ENCODE assay signal across 13 mouse cellular contexts in genomic region chr5:32608516-32608915, GRCm38 (mm10). TPM values are rescaled to one million over a fixed set of nuclear protein-coding genes. Genes with fewer than 3 reads are reported as not detected.
A peak's percentile ranks its signal among the peaks of the same experiment; 100 is the strongest.
DNase-seq lines count a peak whose midpoint lies in the region; ATAC-seq and TF ChIP-seq lines count a peak whose summit lies in the region.
"Had no signal": no experiment of that assay in that cellular context is flagged by ENCODE, and none has a peak within 500 bp of the region (broad histone marks: within the 10 kb centered on the region; RNA-seq: fewer than 3 reads in every experiment).

No protein-coding gene starts in this region.

- TF ChIP-seq CTCF in heart, postnatal 0 days (IDR thresholded peaks at IDR 0.05; ENCODE audit: low read depth), result no peak
- TF ChIP-seq CTCF in liver, adult 2 months (IDR thresholded peaks at IDR 0.05; ENCODE audit: low read depth, low read length), result no peak

- no peak overlapping the region for H3K4me3 ChIP-seq in heart, postnatal 0 days (ENCODE audit: low read depth, low read length)
- no peak overlapping the region for H3K4me3 ChIP-seq in liver, adult 2 months (ENCODE audit: insufficient read depth, low read depth, low read length)
- no peak overlapping the region for H3K4me3 ChIP-seq in liver, embryonic 12.5 days
- H3K4me3 ChIP-seq: neural tube, embryonic 15.5 days had no signal

- DNase-seq in adrenal gland, postnatal 14 days, result peak; percentile 21
- DNase-seq in adrenal gland, adult 8-10 months, result no peak
- DNase-seq in heart, postnatal 0 days (ENCODE audit: low spot score), result no peak
- no peak for DNase-seq in heart, postnatal 4 days
- DNase-seq in liver, adult 2 months (ENCODE audit: extremely low read depth, low read depth, low spot score), result no peak
- peak; percentile 48 for DNase-seq in lung, postnatal 25 days (ENCODE audit: low spot score)
- DNase-seq in layer of hippocampus, adult 9-11 months, result no peak
- DNase-seq: cerebellum, postnatal 14 days; spleen, adult 18-20 months had no signal

- H3K27me3 ChIP-seq in heart, postnatal 0 days (ENCODE audit: control insufficient read depth, insufficient read depth, low read length), result no peaks in the 10 kb centered on the region
- H3K27me3 ChIP-seq in liver, adult 2 months (ENCODE audit: control insufficient read depth, insufficient read depth, low read length), result no peaks in the 10 kb centered on the region
- H3K27me3 ChIP-seq in liver, embryonic 12.5 days (replicated peaks), result no peaks in the 10 kb centered on the region
- H3K27me3 ChIP-seq: neural tube, embryonic 15.5 days had no signal

- H3K36me3 ChIP-seq in heart, postnatal 0 days (replicated peaks; ENCODE audit: control insufficient read depth, insufficient read depth, low read length), result no peaks in the 10 kb centered on the region
- no peaks in the 10 kb centered on the region for H3K36me3 ChIP-seq in liver, adult 2 months (ENCODE audit: control insufficient read depth, insufficient read depth, low read length)
- no peaks in the 10 kb centered on the region for H3K36me3 ChIP-seq in liver, embryonic 12.5 days
- H3K36me3 ChIP-seq: neural tube, embryonic 15.5 days had no signal

- no peaks in the 10 kb centered on the region for H3K9me3 ChIP-seq in heart, postnatal 0 days (replicated peaks; ENCODE audit: control insufficient read depth, low read length)
- H3K9me3 ChIP-seq in liver, embryonic 12.5 days (replicated peaks), result no peaks in the 10 kb centered on the region
- H3K9me3 ChIP-seq: megakaryocyte, embryonic 14.5 days; neural tube, embryonic 15.5 days had no signal

- TF ChIP-seq POLR2A in liver, adult 2 months (IDR thresholded peaks at IDR 0.05; ENCODE audit: extremely low read depth, insufficient read depth, low read length), result no peak

- H3K4me1 ChIP-seq in heart, postnatal 0 days (ENCODE audit: control insufficient read depth, insufficient read depth), result peaks cover 2% of the 10 kb centered on the region; the same call in 1 of the 2 replicates
- H3K4me1 ChIP-seq in liver, adult 2 months (ENCODE audit: control insufficient read depth, insufficient read depth, low read length), result peaks cover 2% of the 10 kb centered on the region; the same call in 1 of the 2 replicates
- peaks cover 14% of the 10 kb centered on the region; the same call in 1 of the 2 replicates for H3K4me1 ChIP-seq in liver, embryonic 12.5 days

- H3K9ac ChIP-seq in heart, postnatal 0 days (replicated peaks; ENCODE audit: low read depth, low read length), result no peak overlapping the region
- H3K9ac ChIP-seq in liver, adult 2 months (ENCODE audit: low read depth, low read length), result no peak overlapping the region
- no peak overlapping the region for H3K9ac ChIP-seq in liver, embryonic 12.5 days
- H3K9ac ChIP-seq: neural tube, embryonic 15.5 days had no signal

- peak overlapping the region; percentile 60 for H3K27ac ChIP-seq in heart, postnatal 0 days (ENCODE audit: low read depth)
- H3K27ac ChIP-seq in liver, adult 2 months (replicated peaks; ENCODE audit: insufficient read depth, low read depth, low read length), result peak overlapping the region; percentile 37
- no peak overlapping the region for H3K27ac ChIP-seq in liver, embryonic 12.5 days
- H3K27ac ChIP-seq: neural tube, embryonic 15.5 days had no signal

- no peaks in the 10 kb centered on the region for H3K79me2 ChIP-seq in liver, adult 2 months (ENCODE audit: control insufficient read depth, insufficient read depth, low read length)

- no peak for ATAC-seq in heart, postnatal 0 days (ENCODE audit: insufficient read depth, low read depth)
- ATAC-seq in liver, embryonic 12.5 days, result no peak
- ATAC-seq: hindbrain, embryonic 16.5 days had no signal

- no peak for TF ChIP-seq EP300 in heart, postnatal 0 days (IDR thresholded peaks at IDR 0.05; ENCODE audit: low read depth)

- 67% methylated on average over 4 of the region's 4 CpGs for WGBS in heart, postnatal 0 days
- WGBS in liver, adult 2 months, result 35% methylated on average over 4 of the region's 4 CpGs
- 68% methylated on average over 4 of the region's 4 CpGs for WGBS in liver, embryonic 12.5 days (ENCODE audit: insufficient replicate concordance)

- H3K4me2 ChIP-seq in heart, postnatal 0 days (ENCODE audit: low read depth, low read length), result 0 out of 2 replicates have a peak overlapping the region, but pooled peaks have one; percentile 7
- no peak overlapping the region for H3K4me2 ChIP-seq in liver, embryonic 12.5 days
- H3K4me2 ChIP-seq: neural tube, embryonic 15.5 days had no signal

RNA-seq across cellular contexts. Expression of gene Yes1, which starts 2.5 kb away (rescaled TPM):
- total RNA-seq in adrenal gland, postnatal 14 days (2021), result 48.5 and 51.4 TPM in 2 replicates
- 10 to 100 TPM; 38.1 to 49.1 (median 43.7) TPM for total RNA-seq in adrenal gland, adult 8-10 months (2022)
- 22.6 and 24.5 TPM in 2 replicates for total RNA-seq in heart, postnatal 0 days (2014; rRNA removed; ENCODE audit: low replicate concordance)
- polyA plus RNA-seq in heart, postnatal 0 days (2015; fragmentation: Nextera tagmentation; extraction: Ambion mirVana), result 19.0 and 20.7 TPM in 2 replicates
- total RNA-seq in heart, postnatal 4 days (2021), result 10 to 100 TPM; 32.1 to 34.0 TPM
- total RNA-seq in liver, adult 2 months (2014; rRNA removed), result 24.4 and 30.6 TPM in 2 replicates
- 1.4 and 1.7 TPM in 2 replicates for polyA plus RNA-seq in liver, adult 2 months (2012; rRNA removed)
- polyA plus RNA-seq in liver, embryonic 12.5 days (2016; fragmentation: Nextera tagmentation; extraction: Ambion mirVana), result 11.1 and 12.1 TPM in 2 replicates

Comparison
In these comparisons a context has a peak if more than half of its experiments do, and no peak if none do; other contexts are left out.
1. DNase-seq: peak in adrenal gland, postnatal 14 days (single experiment) and lung, postnatal 25 days (single experiment); none in adrenal gland, adult 8-10 months (single experiment), heart, postnatal 0 days (single experiment), heart, postnatal 4 days (single experiment), liver, adult 2 months (single experiment) and layer of hippocampus, adult 9-11 months (single experiment).